Mouse (Mus musculus) liver, adult 2 months (tissue): ENCODE data around the gene Depdc1b. TPM values are rescaled to one million over a fixed set of nuclear protein-coding genes. Genes with fewer than 3 reads are reported as not detected.

Source experiments
- DNase-seq: peaks from one replicate; pipeline ENCODE4 v3.0.0-alpha.2; 2011; ENCODE audit warnings: low read depth, low spot score; ENCODE audit errors: extremely low read depth
- H3K27ac ChIP-seq: fragments of 200-500 bp; replicated peaks from 2 replicates; pipeline ENCODE4 v1.5.1; 2012; ENCODE audit warnings: low read depth, mild to moderate bottlenecking, control low read depth, inconsistent platforms, low read length; ENCODE audit not compliant: insufficient read depth
- H3K27me3 ChIP-seq: fragments of 200-500 bp; 2 replicates; pipeline ENCODE4 v1.6.1; 2012; ENCODE audit warnings: mild to moderate bottlenecking, moderate library complexity, low read length, inconsistent platforms; ENCODE audit not compliant: control insufficient read depth, insufficient read depth
- H3K36me3 ChIP-seq: fragments of 200-500 bp; 2 replicates; pipeline ENCODE4 v1.6.1; 2012; ENCODE audit warnings: low read length, inconsistent platforms; ENCODE audit not compliant: control insufficient read depth, insufficient read depth
- H3K4me1 ChIP-seq: fragments of 200-500 bp; 2 replicates; pipeline ENCODE4 v1.6.1; 2011; ENCODE audit warnings: low read length; ENCODE audit not compliant: control insufficient read depth, insufficient read depth
- H3K4me3 ChIP-seq: fragments of 200-500 bp; 2 replicates; pipeline ENCODE4 v1.5.1; 2011; ENCODE audit warnings: low read depth, mild to moderate bottlenecking, control low read depth, low read length, moderate library complexity; ENCODE audit not compliant: insufficient read depth
- H3K79me2 ChIP-seq: fragments of 200-500 bp; 2 replicates; pipeline ENCODE4 v1.6.1; 2012; ENCODE audit warnings: inconsistent platforms, mild to moderate bottlenecking, low read length, moderate library complexity; ENCODE audit not compliant: control insufficient read depth, insufficient read depth
- H3K9ac ChIP-seq: fragments of 200-500 bp; 2 replicates; pipeline ENCODE4 v1.6.1; 2012; ENCODE audit warnings: low read depth, mild to moderate bottlenecking, control low read depth, inconsistent platforms, low read length
- CTCF ChIP-seq: fragments of 200-500 bp; IDR thresholded peaks from 2 replicates; pipeline ENCODE4 v1.5.1; 2011; ENCODE audit warnings: low read depth, low read length, control low read depth
- POLR2A ChIP-seq: fragments of 200-500 bp; IDR thresholded peaks from 2 replicates; pipeline ENCODE4 v1.6.1; 2011; ENCODE audit warnings: low read length, control low read depth; ENCODE audit not compliant: insufficient read depth; ENCODE audit errors: extremely low read depth
- WGBS: fragments of 180-500 bp; shearing (Covaris S2); methylation state at CpG from one replicate; pipeline ENCODE4 v1.1.7; 2018; 5-methylcytosine and 5-hydroxymethylcytosine counted together
- polyA plus RNA-seq: library from polyadenylated mRNA; depleted of rRNA; stranded (reverse); fragments of >200 nt; gene quantifications from 2 replicates; pipeline ENCODE4 v1.2.3, GENCODE M21; 2012
- total RNA-seq: library from RNA; depleted of rRNA; stranded (reverse); fragments of >200 nt; gene quantifications from 2 replicates; pipeline ENCODE4 v1.2.3, GENCODE M21; 2014

Depdc1b gene
- total and polyA plus RNA-seq, 2 experiments, result 0.28 TPM; not detected in 1

GRCm38 (mm10) chr13:108426322-108426721 lies 110.2 kb downstream of the Depdc1b start:
- Histone ChIP-seq H3K27me3 (no peaks in the 10 kb centered on the region), H3K79me2 (no peaks in the 10 kb centered on the region), H3K9ac (no peak overlapping the region), H3K4me1 (no peaks in the 10 kb centered on the region), H3K36me3 (no peaks in the 10 kb centered on the region), H3K4me3 (no peak overlapping the region), H3K27ac (no peak overlapping the region)
- no peak for TF ChIP-seq POLR2A
- TF ChIP-seq CTCF, result no peak
- DNase-seq, result no peak
- 85% methylated on average over 5 of the region's 5 CpGs for WGBS

GRCm38 (mm10) chr13:108428809-108429208 lies 112.7 kb downstream of the Depdc1b start:
- Histone ChIP-seq H3K79me2 (no peaks in the 10 kb centered on the region), H3K27ac (no peak overlapping the region), H3K4me3 (no peak overlapping the region), H3K27me3 (no peaks in the 10 kb centered on the region), H3K4me1 (no peaks in the 10 kb centered on the region), H3K9ac (no peak overlapping the region), H3K36me3 (no peaks in the 10 kb centered on the region)
- TF ChIP-seq CTCF (no peak), POLR2A (no peak)
- DNase-seq, result no peak
- 89% methylated on average over 6 of the region's 6 CpGs for WGBS

GRCm38 (mm10) chr13:108429623-108430022 lies 113.5 kb downstream of the Depdc1b start:
- TF ChIP-seq POLR2A (no peak), CTCF (no peak)
- WGBS, result 92% methylated on average over 2 of the region's 2 CpGs
- H3K9ac ChIP-seq, result no peak overlapping the region

GRCm38 (mm10) chr13:108431776-108432175 lies 115.6 kb downstream of the Depdc1b start:
- Histone ChIP-seq H3K27ac (no peak overlapping the region), H3K36me3 (no peaks in the 10 kb centered on the region), H3K4me1 (no peaks in the 10 kb centered on the region), H3K9ac (no peak overlapping the region), H3K4me3 (no peak overlapping the region), H3K27me3 (no peaks in the 10 kb centered on the region), H3K79me2 (no peaks in the 10 kb centered on the region)
- TF ChIP-seq POLR2A (no peak), CTCF (no peak)
- DNase-seq, result no peak
- WGBS, result 94% methylated on average over 3 of the region's 3 CpGs

More at GRCm38 (mm10) chr13:108429623-108430022, 113.5 kb downstream of the Depdc1b start:
- no peaks in the 10 kb centered on the region for H3K27me3 ChIP-seq
- no peak overlapping the region for H3K27ac ChIP-seq
- H3K79me2 ChIP-seq, result no peaks in the 10 kb centered on the region
- no peak for DNase-seq
- no peaks in the 10 kb centered on the region for H3K36me3 ChIP-seq
- H3K4me3 ChIP-seq, result no peak overlapping the region
- H3K4me1 ChIP-seq, result no peaks in the 10 kb centered on the region

GRCm38 (mm10) chr13:108435687-108436086 lies 119.6 kb downstream of the Depdc1b start:
- Histone ChIP-seq H3K9ac (no peak overlapping the region), H3K4me1 (no peaks in the 10 kb centered on the region), H3K27ac (no peak overlapping the region), H3K27me3 (no peaks in the 10 kb centered on the region), H3K4me3 (no peak overlapping the region), H3K79me2 (no peaks in the 10 kb centered on the region), H3K36me3 (no peaks in the 10 kb centered on the region)
- no peak for DNase-seq
- no peak for TF ChIP-seq CTCF
- TF ChIP-seq POLR2A, result no peak

- H3K79me2 ChIP-seq, result no peaks in the 10 kb centered on the region
- H3K27ac ChIP-seq, result no peak overlapping the region
- no peak overlapping the region for H3K9ac ChIP-seq
- 85% methylated on average over 2 of the region's 2 CpGs for WGBS
- no peak for DNase-seq
- no peak overlapping the region for H3K4me3 ChIP-seq
- no peaks in the 10 kb centered on the region for H3K4me1 ChIP-seq
- H3K36me3 ChIP-seq, result no peaks in the 10 kb centered on the region
- H3K27me3 ChIP-seq, result no peaks in the 10 kb centered on the region
- TF ChIP-seq POLR2A, result no peak
Measured at GRCm38 (mm10) chr13:108437424-108437823, 121.3 kb downstream of the Depdc1b start.
